18 mouse cellular contexts compared by ENCODE assay signal in the genomic region with DNA sequence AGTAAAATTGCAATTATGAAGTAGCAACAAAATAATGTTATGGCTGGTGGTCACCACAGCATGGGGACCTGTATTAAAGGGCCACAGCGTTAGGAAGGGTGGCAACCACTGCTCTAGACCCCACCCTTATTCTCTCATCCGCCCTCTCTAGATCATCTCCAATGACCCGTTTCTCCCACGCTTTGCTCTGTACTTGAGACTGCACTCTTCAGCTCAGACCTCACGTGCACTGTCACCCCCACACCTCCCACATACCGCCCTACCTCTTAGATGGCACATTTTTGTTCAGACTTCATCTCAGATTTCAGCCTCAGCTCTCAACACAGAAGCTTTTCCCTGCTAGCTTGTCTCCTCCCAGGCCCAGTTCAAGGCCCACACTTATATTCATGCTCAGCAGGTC. TPM values are rescaled to one million over a fixed set of nuclear protein-coding genes. Genes with fewer than 3 reads are reported as not detected.
"Had no signal": no experiment of that assay in that cellular context is flagged by ENCODE, and none has a peak within 500 bp of the region (broad histone marks: within the 10 kb centered on the region; RNA-seq: fewer than 3 reads in every experiment).

No protein-coding gene starts in this region.

- H3K9me3 ChIP-seq: midbrain, embryonic 10.5 days; midbrain, embryonic 12.5 days; neural tube, embryonic 13.5 days; neural tube, embryonic 15.5 days had no signal

- H3K4me2 ChIP-seq: lung, embryonic 14.5 days; midbrain, embryonic 12.5 days; neural tube, embryonic 13.5 days; neural tube, embryonic 15.5 days had no signal

- H3K27me3 ChIP-seq: midbrain, embryonic 12.5 days; neural tube, embryonic 13.5 days; neural tube, embryonic 15.5 days had no signal

- H3K4me1 ChIP-seq: midbrain, embryonic 10.5 days had no signal

- H3K4me3 ChIP-seq: midbrain, embryonic 10.5 days; midbrain, embryonic 12.5 days; myocyte; neural tube, embryonic 13.5 days; neural tube, embryonic 15.5 days had no signal

- H3K9ac ChIP-seq: lung, embryonic 14.5 days; midbrain, embryonic 12.5 days; neural tube, embryonic 13.5 days; neural tube, embryonic 15.5 days had no signal

- H3K27ac ChIP-seq: midbrain, embryonic 10.5 days; midbrain, embryonic 12.5 days; neural tube, embryonic 13.5 days; neural tube, embryonic 15.5 days had no signal

- DNase-seq: lung, embryonic 14.5 days; lung, postnatal 10 days; lung, postnatal 4 days; midbrain, embryonic 14.5 days; retina, postnatal 1 day; right cerebral cortex, adult 18-20 months; right cerebral cortex, postnatal 25 days; right cerebral cortex, postnatal 4 days; spleen, adult 18-20 months; thymus, adult 18-20 months; thymus, postnatal 14 days; thymus, postnatal 36 days had no signal

- ATAC-seq: midbrain, embryonic 16.5 days had no signal

- H3K36me3 ChIP-seq: midbrain, embryonic 10.5 days; midbrain, embryonic 12.5 days; neural tube, embryonic 13.5 days; neural tube, embryonic 15.5 days had no signal

RNA-seq across cellular contexts. Expression of a gene that starts 45.8 kb away (rescaled TPM):
- polyA plus RNA-seq: myocyte had no signal
